Mouse (Mus musculus): ENCODE measurements around the gene Rita1.

The Rita1 gene

GRCm38 (mm10) chr5:120627515-120628300 is 15.3 kb upstream of the Rita1 start:
- DNase-seq, result peak in 1 of 2 experiments; percentile 5

- peak in 1 of 2 experiments; percentile 6 for DNase-seq
Observed at GRCm38 (mm10) chr5:120626399-120626798, 14.0 kb upstream of the Rita1 start.

GRCm38 (mm10) chr5:120624427-120624826 is 12.0 kb upstream of the Rita1 start:
- DNase-seq, result peak in 1 of 2 experiments; percentile 14

GRCm38 (mm10) chr5:120622198-120622851 is 9.9 kb upstream of the Rita1 start:
- DNase-seq, result no peak

GRCm38 (mm10) chr5:120621846-120622197 is 9.4 kb upstream of the Rita1 start:
- DNase-seq, result no peak

GRCm38 (mm10) chr5:120621078-120621765 is 8.8 kb upstream of the Rita1 start:
- no peak for DNase-seq

- DNase-seq, result peak; percentile 74 to 88
Observed at GRCm38 (mm10) chr5:120620375-120621077, 8.1 kb upstream of the Rita1 start.

GRCm38 (mm10) chr5:120619201-120619600 is 6.8 kb upstream of the Rita1 start:
- peak; percentile 64 to 77 for DNase-seq

- no peak for DNase-seq
Observed at GRCm38 (mm10) chr5:120618778-120619177, 6.4 kb upstream of the Rita1 start.

GRCm38 (mm10) chr5:120615903-120616302 is 3.5 kb upstream of the Rita1 start:
- DNase-seq, result peak in 1 of 2 experiments; percentile 25

- DNase-seq, result peak; percentile 100
Observed at GRCm38 (mm10) chr5:120612822-120613604, 624 bp upstream of the Rita1 start.

GRCm38 (mm10) chr5:120611416-120611815 is 973 bp downstream of the Rita1 start:
- DNase-seq, result peak in 1 of 2 experiments; percentile 48

GRCm38 (mm10) chr5:120610906-120611305 is 1.5 kb downstream of the Rita1 start:
- peak in 1 of 2 experiments; percentile 51 for DNase-seq

GRCm38 (mm10) chr5:120609246-120609775 is 3.1 kb downstream of the Rita1 start:
- no peak for DNase-seq

GRCm38 (mm10) chr5:120607335-120607734 is 5.1 kb downstream of the Rita1 start:
- no peak for DNase-seq

GRCm38 (mm10) chr5:120606590-120607200 is 5.7 kb downstream of the Rita1 start:
- no peak for DNase-seq

- DNase-seq, result peak; percentile 95 to 96
Observed at GRCm38 (mm10) chr5:120605688-120606087, 6.7 kb downstream of the Rita1 start.

- peak; percentile 43 to 62 for DNase-seq
Observed at GRCm38 (mm10) chr5:120605241-120605661, 7.1 kb downstream of the Rita1 start.

- peak; percentile 92 to 97 for DNase-seq
Observed at GRCm38 (mm10) chr5:120604839-120605238, 7.5 kb downstream of the Rita1 start.

GRCm38 (mm10) chr5:120603515-120603914 is 8.9 kb downstream of the Rita1 start:
- DNase-seq, result no peak

- peak; percentile 69 to 75 for DNase-seq
Observed at GRCm38 (mm10) chr5:120602210-120602609, 10.2 kb downstream of the Rita1 start.

All from cerebellum, adult 18-20 months (tissue).